8 mouse cellular contexts compared by ENCODE assay signal in the genomic region with DNA sequence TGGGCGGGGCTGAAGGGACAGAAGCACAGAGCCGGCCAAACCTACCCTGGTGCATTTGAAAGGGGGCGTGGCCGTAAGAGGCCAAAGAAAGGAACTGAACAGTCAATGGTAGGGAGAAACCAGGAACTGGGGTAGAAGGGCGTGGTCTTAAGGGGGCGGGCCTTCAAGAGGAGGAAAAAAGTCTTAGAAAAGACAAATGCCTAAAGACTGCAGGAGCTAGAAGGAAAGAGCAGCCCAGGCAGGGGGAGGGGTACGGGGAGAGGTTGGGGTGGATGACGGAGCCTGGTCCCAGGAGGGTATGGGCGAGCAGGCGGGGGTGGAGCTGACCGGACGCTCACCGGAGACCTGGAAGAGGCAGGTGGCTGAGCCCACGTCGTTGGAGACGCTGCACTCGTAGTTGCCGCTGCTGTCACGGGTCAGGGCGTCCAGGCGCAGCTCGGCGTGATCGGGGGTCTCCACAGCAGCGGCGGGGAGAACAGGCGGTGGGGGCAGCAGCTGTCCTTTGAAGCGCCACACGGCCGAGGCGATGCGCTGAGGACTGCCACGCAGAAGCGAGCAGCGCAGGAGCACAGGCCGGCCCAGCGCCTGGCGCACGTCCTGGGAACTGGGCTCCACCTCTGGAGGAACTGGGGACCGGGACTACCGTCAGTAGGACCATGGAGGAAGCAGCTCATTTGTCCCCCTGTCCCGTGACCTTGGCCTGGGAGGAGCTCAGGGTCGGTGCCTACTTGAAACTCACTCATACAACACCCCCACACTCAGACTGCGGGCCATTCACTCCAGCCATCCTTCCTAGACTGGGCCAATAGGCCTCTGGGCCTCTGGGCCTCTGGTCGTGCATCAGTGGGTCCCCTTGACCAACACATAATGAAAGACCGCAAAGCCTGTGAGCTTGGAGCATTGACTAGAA.
DNase-seq lines count a peak whose midpoint lies in the region; ATAC-seq and TF ChIP-seq lines count a peak whose summit lies in the region.

No protein-coding gene starts in this region.

- peak overlapping the region; percentile 49 for H3K9ac ChIP-seq in intestine, embryonic 14.5 days (ENCODE audit: low read length)
- peak overlapping the region; percentile 58 for H3K9ac ChIP-seq in liver, embryonic 16.5 days (ENCODE audit: low read depth, low read length)
- peak overlapping the region; percentile 60 for H3K9ac ChIP-seq in neural tube, embryonic 11.5 days (ENCODE audit: low read length)

- H3K36me3 ChIP-seq in intestine, embryonic 14.5 days (ENCODE audit: control insufficient read depth, insufficient read depth, low read length): no peaks in the 10 kb centered on the region
- no peaks in the 10 kb centered on the region for H3K36me3 ChIP-seq in liver, embryonic 16.5 days (ENCODE audit: control insufficient read depth, insufficient read depth)
- no peaks in the 10 kb centered on the region for H3K36me3 ChIP-seq in neural tube, embryonic 11.5 days (ENCODE audit: control insufficient read depth, insufficient read depth, low read length)

- no peaks in the 10 kb centered on the region for H3K27me3 ChIP-seq in intestine, embryonic 14.5 days (replicated peaks; ENCODE audit: control insufficient read depth, insufficient read depth, low read length)
- H3K27me3 ChIP-seq in liver, embryonic 16.5 days (ENCODE audit: control insufficient read depth, insufficient read depth, low read depth, low read length): no peaks in the 10 kb centered on the region
- no peaks in the 10 kb centered on the region for H3K27me3 ChIP-seq in neural tube, embryonic 11.5 days (ENCODE audit: control insufficient read depth, insufficient read depth, low read length)

- peak overlapping the region; percentile 72 for H3K4me3 ChIP-seq in bone marrow, adult 2 months (replicated peaks; ENCODE audit: control insufficient read depth, low read depth, low read length)
- H3K4me3 ChIP-seq in gastrocnemius, adult 2 months: peak overlapping the region; percentile 67
- H3K4me3 ChIP-seq in intestine, embryonic 14.5 days (ENCODE audit: low read depth, low read length): peak overlapping the region; percentile 39
- peak overlapping the region; percentile 62 for H3K4me3 ChIP-seq in liver, embryonic 16.5 days (ENCODE audit: low read depth, low read length)
- H3K4me3 ChIP-seq in neural tube, embryonic 11.5 days (ENCODE audit: low read depth, low read length): peak overlapping the region; percentile 37

- WGBS in bone marrow, adult 2 months: 22% methylated on average over 46 of the region's 46 CpGs
- WGBS in intestine, embryonic 14.5 days: 5% methylated on average over 46 of the region's 46 CpGs
- 12% methylated on average over 45 of the region's 46 CpGs for WGBS in liver, embryonic 16.5 days (ENCODE audit: insufficient replicate concordance)
- 5% methylated on average over 38 of the region's 46 CpGs for WGBS in neural tube, embryonic 11.5 days

- H3K4me2 ChIP-seq in intestine, embryonic 14.5 days (ENCODE audit: low read length): peak overlapping the region; percentile 88
- peak overlapping the region; percentile 84 for H3K4me2 ChIP-seq in liver, embryonic 16.5 days (ENCODE audit: low read depth, low read length)
- peak overlapping the region; percentile 89 for H3K4me2 ChIP-seq in neural tube, embryonic 11.5 days (ENCODE audit: low read depth)

- H3K4me1 ChIP-seq in bone marrow, adult 2 months (ENCODE audit: control insufficient read depth, insufficient read depth, low read length): peaks cover 4% of the 10 kb centered on the region
- H3K4me1 ChIP-seq in intestine, embryonic 14.5 days (replicated peaks; ENCODE audit: control insufficient read depth, insufficient read depth, low read length): 0 out of 2 replicates have a peak, but pooled peaks cover 10% of the 10 kb centered on the region
- H3K4me1 ChIP-seq in liver, embryonic 16.5 days (ENCODE audit: control insufficient read depth, low read depth, low read length): peaks cover 10% of the 10 kb centered on the region
- H3K4me1 ChIP-seq in neural tube, embryonic 11.5 days (ENCODE audit: control insufficient read depth, insufficient read depth, low read length): no peaks in the 10 kb centered on the region; the same call in 1 of the 2 replicates

- H3K27ac ChIP-seq in bone marrow, adult 2 months (ENCODE audit: control insufficient read depth, insufficient read depth, low read depth, low read length, poor library complexity): no peak overlapping the region; the same call in 1 of the 2 replicates
- H3K27ac ChIP-seq in gastrocnemius, adult 2 months: peak overlapping the region; percentile 43; the same call in 1 of the 2 replicates
- no peak overlapping the region for H3K27ac ChIP-seq in intestine, embryonic 14.5 days (ENCODE audit: low read depth)
- no peak overlapping the region for H3K27ac ChIP-seq in liver, embryonic 16.5 days (ENCODE audit: low read length)
- H3K27ac ChIP-seq in neural tube, embryonic 11.5 days (ENCODE audit: low read depth, low read length): no peak overlapping the region

- TF ChIP-seq POLR2A in bone marrow, adult 2 months (IDR thresholded peaks at IDR 0.05; ENCODE audit: borderline replicate concordance, control insufficient read depth, low read depth, low read length): no peak

- intact Hi-C loops in gastrocnemius, adult 2 months (cut with DNase I): no loop called here

- peak; percentile 96 for ATAC-seq in CD4-positive, CD25-positive, alpha-beta regulatory T cell, adult 4 months
- ATAC-seq in intestine, embryonic 14.5 days (replicated peaks; ENCODE audit: low FRiP score, low TSS enrichment, low read depth): peak; percentile 79
- ATAC-seq in liver, embryonic 16.5 days (ENCODE audit: low read depth): peak; percentile 79
- no peak for ATAC-seq in neural tube, embryonic 11.5 days (ENCODE audit: insufficient read depth, low FRiP score, low TSS enrichment)

- no peaks in the 10 kb centered on the region for H3K9me3 ChIP-seq in intestine, embryonic 14.5 days (ENCODE audit: control insufficient read depth, low read length)
- no peaks in the 10 kb centered on the region for H3K9me3 ChIP-seq in liver, embryonic 16.5 days (replicated peaks; ENCODE audit: control insufficient read depth, low read length)
- H3K9me3 ChIP-seq in neural tube, embryonic 11.5 days (ENCODE audit: control insufficient read depth, low read length): no peaks in the 10 kb centered on the region

- TF ChIP-seq CTCF in bone marrow, adult 2 months (IDR thresholded peaks at IDR 0.05; ENCODE audit: control insufficient read depth, insufficient read depth, low read length): no peak
- TF ChIP-seq CTCF in gastrocnemius, adult 2 months (IDR thresholded peaks at IDR 0.05): no peak

- DNase-seq in gastrocnemius, adult 2 months: peak; percentile 54
- DNase-seq in intestine, embryonic 14.5 days (ENCODE audit: low spot score): peak; percentile 76
- DNase-seq in neural tube, embryonic 11.5 days (ENCODE audit: low spot score): peak; percentile 56
- DNase-seq in thymus, postnatal 4 days: peak; percentile 76
- no peak for DNase-seq in right cerebral cortex, postnatal 36 days (ENCODE audit: low spot score in 2 of 2)

Comparison
In these comparisons a context has a peak if more than half of its experiments do, and no peak if none do; other contexts are left out.
1. DNase-seq: peak in gastrocnemius, adult 2 months (single experiment), intestine, embryonic 14.5 days (single experiment), neural tube, embryonic 11.5 days (single experiment) and thymus, postnatal 4 days (single experiment); none in right cerebral cortex, postnatal 36 days (0 of 2).
2. Peak in every context shown above with its lines, with median percentiles within 50 percentile points of each other: H3K4me3 ChIP-seq, H3K4me2 ChIP-seq and H3K9ac ChIP-seq.